In genomic region chr10:94495496-94496235, GRCm38 (mm10) we compare ENCODE assay signal across 13 mouse cellular contexts.
DNase-seq lines count a peak whose midpoint lies in the region; ATAC-seq and TF ChIP-seq lines count a peak whose summit lies in the region.
"Had no signal": no experiment of that assay in that cellular context is flagged by ENCODE, and none has a peak within 500 bp of the region (broad histone marks: within the 10 kb centered on the region; RNA-seq: fewer than 3 reads in every experiment).

No protein-coding gene starts in this region.

- 0 out of 2 replicates have a peak, but pooled peaks have one; percentile 22 for TF ChIP-seq EP300 in CH12.LX (IDR thresholded peaks at IDR 0.05; ENCODE audit: low read length)

- H3K9ac ChIP-seq in hindbrain, embryonic 13.5 days: no peak overlapping the region
- no peak overlapping the region for H3K9ac ChIP-seq in hindbrain, embryonic 11.5 days (ENCODE audit: low read depth, low read length)
- H3K9ac ChIP-seq in CH12.LX (ENCODE audit: insufficient read depth, low read depth): no peak overlapping the region
- H3K9ac ChIP-seq in limb, embryonic 14.5 days (ENCODE audit: low read depth, low read length, severe bottlenecking): no peak overlapping the region
- H3K9ac ChIP-seq: limb, embryonic 15.5 days had no signal

- TF ChIP-seq CTCF in CH12.LX (conservative IDR thresholded peaks at IDR 0.05 in 1 of 2, IDR thresholded peaks at IDR 0.05 in 1 of 2; ENCODE audit: low read depth in 2 of 2, low read length in 2 of 2): no peak

- no peaks in the 10 kb centered on the region for H3K9me3 ChIP-seq in hindbrain, embryonic 13.5 days
- no peaks in the 10 kb centered on the region for H3K9me3 ChIP-seq in hindbrain, embryonic 11.5 days (ENCODE audit: control insufficient read depth, low read length)
- peaks cover 2% of the 10 kb centered on the region for H3K9me3 ChIP-seq in CH12.LX (replicated peaks; ENCODE audit: low read length)
- H3K9me3 ChIP-seq in limb, embryonic 14.5 days (ENCODE audit: control insufficient read depth, low read length): no peaks in the 10 kb centered on the region
- H3K9me3 ChIP-seq: limb, embryonic 15.5 days; megakaryocyte, embryonic 14.5 days had no signal

- TF ChIP-seq POLR2A in CH12.LX (IDR thresholded peaks at IDR 0.05; ENCODE audit: low read depth, low read length): no peak
- no peak for TF ChIP-seq POLR2A in limb, embryonic 14.5 days (IDR thresholded peaks at IDR 0.05; ENCODE audit: borderline replicate concordance, extremely low read depth, insufficient read depth, insufficient read length)

- 0 out of 2 replicates have a peak, but pooled peaks cover 2% of the 10 kb centered on the region for H3K79me2 ChIP-seq in CH12.LX (replicated peaks; ENCODE audit: control insufficient read depth, extremely low read depth, insufficient read depth, poor library complexity, severe bottlenecking)

- TF ChIP-seq RAD21 in CH12.LX (IDR thresholded peaks at IDR 0.05; ENCODE audit: low read depth, low read length): no peak

- dilution Hi-C loops in CH12.LX (cut with MboI; ENCODE audit: extremely low pct_ligation_motif_present, extremely low pct_unique_long_range_greater_than_20kb, low sequenced_read_pairs): no loop called here

- WGBS in hindbrain, embryonic 13.5 days: 80% methylated on average over 7 of the region's 7 CpGs
- WGBS in hindbrain, embryonic 11.5 days: 88% methylated on average over 7 of the region's 7 CpGs
- 52% methylated on average over 7 of the region's 7 CpGs for WGBS in limb, embryonic 14.5 days

- peak overlapping the region; percentile 69; the same call in 1 of the 2 replicates for H3K27ac ChIP-seq in hindbrain, embryonic 13.5 days
- H3K27ac ChIP-seq in hindbrain, embryonic 11.5 days (ENCODE audit: low read depth, low read length): no peak overlapping the region
- H3K27ac ChIP-seq in CH12.LX (ENCODE audit: insufficient read depth, low read depth): no peak overlapping the region
- H3K27ac ChIP-seq in limb, embryonic 14.5 days (replicated peaks; ENCODE audit: low read depth, low read length): no peak overlapping the region; the same call in 1 of the 2 replicates
- H3K27ac ChIP-seq: limb, embryonic 15.5 days had no signal

- H3K4me2 ChIP-seq in hindbrain, embryonic 13.5 days: no peak overlapping the region
- no peak overlapping the region for H3K4me2 ChIP-seq in hindbrain, embryonic 11.5 days (replicated peaks; ENCODE audit: low read depth, low read length)
- H3K4me2 ChIP-seq in CH12.LX (ENCODE audit: insufficient read depth, low read depth, poor library complexity, severe bottlenecking): no peak overlapping the region
- H3K4me2 ChIP-seq in limb, embryonic 14.5 days (replicated peaks; ENCODE audit: low read depth, low read length, severe bottlenecking): no peak overlapping the region
- H3K4me2 ChIP-seq: limb, embryonic 15.5 days had no signal

- no peaks in the 10 kb centered on the region for H3K27me3 ChIP-seq in hindbrain, embryonic 13.5 days
- H3K27me3 ChIP-seq in hindbrain, embryonic 11.5 days (ENCODE audit: control insufficient read depth, insufficient read depth, low read length): no peaks in the 10 kb centered on the region
- no peaks in the 10 kb centered on the region for H3K27me3 ChIP-seq in CH12.LX (replicated peaks)
- no peaks in the 10 kb centered on the region for H3K27me3 ChIP-seq in limb, embryonic 14.5 days (ENCODE audit: control insufficient read depth, insufficient read depth, low read length)
- H3K27me3 ChIP-seq: limb, embryonic 15.5 days had no signal

- H3K36me3 ChIP-seq in hindbrain, embryonic 13.5 days: no peaks in the 10 kb centered on the region
- no peaks in the 10 kb centered on the region for H3K36me3 ChIP-seq in hindbrain, embryonic 11.5 days (ENCODE audit: control insufficient read depth, insufficient read depth, low read length)
- H3K36me3 ChIP-seq in CH12.LX (replicated peaks in 1 of 2; ENCODE audit: control insufficient read depth in 1 of 2, insufficient read depth in 1 of 2, low read length in 1 of 2): peaks cover 24 to 51% of the 10 kb centered on the region in 2 experiments
- no peaks in the 10 kb centered on the region for H3K36me3 ChIP-seq in limb, embryonic 14.5 days (ENCODE audit: control insufficient read depth, insufficient read depth, low read length)
- H3K36me3 ChIP-seq: limb, embryonic 15.5 days had no signal

- no peak overlapping the region for H3K4me3 ChIP-seq in hindbrain, embryonic 13.5 days
- no peak overlapping the region for H3K4me3 ChIP-seq in hindbrain, embryonic 11.5 days (ENCODE audit: low read depth, low read length)
- no peak overlapping the region for H3K4me3 ChIP-seq in CH12.LX (replicated peaks in 1 of 3; ENCODE audit: low read depth in 2 of 3, low read length in 2 of 3, poor library complexity in 1 of 3)
- H3K4me3 ChIP-seq in limb, embryonic 14.5 days (replicated peaks; ENCODE audit: low read length): no peak overlapping the region
- H3K4me3 ChIP-seq: limb, embryonic 15.5 days; megakaryocyte, embryonic 14.5 days had no signal

- ATAC-seq in hindbrain, embryonic 13.5 days (ENCODE audit: low FRiP score): no peak
- ATAC-seq in hindbrain, embryonic 11.5 days (ENCODE audit: low FRiP score): no peak
- ATAC-seq in limb, embryonic 14.5 days (ENCODE audit: low FRiP score, low read depth): 0 out of 2 replicates have a peak, but pooled peaks have one; percentile 44

- in situ Hi-C loops in CH12.LX (cut with MboI; ENCODE audit: low pct_ligation_motif_present, low pct_unique_long_range_greater_than_20kb, low sequenced_read_pairs): no loop called here

- no peak for DNase-seq in hindbrain, embryonic 11.5 days (ENCODE audit: low spot score)
- DNase-seq in CH12.LX (ENCODE audit: extremely low read depth): peak; percentile 49
- DNase-seq in forelimb bud, embryonic 11.5 days (ENCODE audit: low read depth, low spot score): peak; percentile 64
- DNase-seq in limb, embryonic 14.5 days (ENCODE audit: low spot score): no peak
- DNase-seq in frontal cortex, postnatal 14 days (ENCODE audit: low spot score in 2 of 2): no peak
- no peak for DNase-seq in layer of hippocampus, adult 11-12 months (ENCODE audit: low spot score)
- DNase-seq: cerebellum, adult 11 months; cerebellum, postnatal 14 days; gastrocnemius, postnatal 36 days; lung, postnatal 14 days had no signal

- peaks cover 42% of the 10 kb centered on the region for H3K4me1 ChIP-seq in hindbrain, embryonic 13.5 days (replicated peaks)
- H3K4me1 ChIP-seq in hindbrain, embryonic 11.5 days (replicated peaks; ENCODE audit: control insufficient read depth, insufficient read depth, low read length): no peaks in the 10 kb centered on the region; the same call in 1 of the 2 replicates
- H3K4me1 ChIP-seq in CH12.LX (ENCODE audit: control insufficient read depth in 1 of 2, insufficient read depth in 2 of 2): peaks cover 10 to 44% of the 10 kb centered on the region in 2 experiments; a peak in 3 of 4 replicates
- H3K4me1 ChIP-seq in limb, embryonic 14.5 days (ENCODE audit: control insufficient read depth, insufficient read depth, low read length): peaks cover 24% of the 10 kb centered on the region
- H3K4me1 ChIP-seq: megakaryocyte, embryonic 14.5 days had no signal

TF ChIP-seq in CH12.LX, 34 proteins besides CTCF, POLR2A, EP300 and RAD21:
- TF ChIP-seq TCF12 (IDR thresholded peaks at IDR 0.05; ENCODE audit: low read depth, low read length) (peak; percentile 32; the same call in 1 of the 2 replicates), SIN3A (IDR thresholded peaks at IDR 0.05; ENCODE audit: low read length) (no peak), ETS1 (conservative IDR thresholded peaks at IDR 0.05; ENCODE audit: low read depth, low read length) (0 out of 2 replicates have a peak, but pooled peaks have one; percentile 26), ZNF384 (IDR thresholded peaks at IDR 0.05; ENCODE audit: low read depth, low read length) (no peak), BHLHE40 (IDR thresholded peaks at IDR 0.05; ENCODE audit: low read depth, low read length) (0 out of 2 replicates have a peak, but pooled peaks have one; percentile 20), MAX (IDR thresholded peaks at IDR 0.05; ENCODE audit: low read length) (0 out of 2 replicates have a peak, but pooled peaks have one; percentile 37)

Comparison
In these comparisons a context has a peak if more than half of its experiments do, and no peak if none do; other contexts are left out.
1. DNase-seq: peak in CH12.LX (single experiment) and forelimb bud, embryonic 11.5 days (single experiment); none in hindbrain, embryonic 11.5 days (single experiment), limb, embryonic 14.5 days (single experiment), frontal cortex, postnatal 14 days (0 of 2) and layer of hippocampus, adult 11-12 months (single experiment).